Mouse (Mus musculus): ENCODE results near the gene Trmt10c.
"Not testable (repeated sequence)": the region's sequence is repeated elsewhere in the genome, so short reads cannot be mapped to it uniquely, and the experiment has no call there.

Gene Trmt10c

GRCm38 (mm10) chr16:56048038-56048437 lies 10.4 kb upstream of the Trmt10c start, which contains the start of gene Senp7:
TSS of gene Senp7 (plus strand) at chr16:56048338.
- not testable (repeated sequence) for DNase-seq (ENCODE audit: low read depth, low spot score)

GRCm38 (mm10) chr16:56038090-56038489 lies 471 bp upstream of the Trmt10c start:
- DNase-seq (ENCODE audit: low read depth, low spot score): no peak

DNA sequence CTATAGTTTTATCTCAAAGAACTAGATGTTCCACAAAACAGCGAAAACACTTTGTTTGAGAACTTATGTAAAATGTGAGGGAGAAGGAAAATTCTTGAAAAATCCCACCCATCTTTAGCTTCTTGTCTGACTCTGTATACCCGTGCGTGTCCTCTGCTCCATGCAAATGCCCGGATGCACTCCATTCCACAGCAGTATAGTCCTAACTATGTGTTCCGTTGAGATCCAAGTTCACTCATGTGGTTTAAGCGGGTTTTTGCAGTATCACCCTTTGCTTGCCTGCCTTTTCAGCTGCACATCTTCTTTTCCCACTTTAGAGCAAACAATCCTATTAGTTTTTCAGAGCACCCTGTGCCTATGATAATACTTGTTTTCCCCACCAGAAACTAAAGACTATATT lies 1.1 kb downstream of the Trmt10c start:
- DNase-seq (ENCODE audit: low read depth, low spot score): no peak

GRCm38 (mm10) chr16:56034566-56034965 lies 3.1 kb downstream of the Trmt10c start:
- DNase-seq (ENCODE audit: low read depth, low spot score): no peak

GRCm38 (mm10) chr16:56029661-56030082 lies 7.9 kb downstream of the Trmt10c start, which contains the start of gene Pcnp:
TSS of gene Pcnp (minus strand) at chr16:56029739.
- peak; percentile 98 for DNase-seq (ENCODE audit: low read depth, low spot score)

DNA sequence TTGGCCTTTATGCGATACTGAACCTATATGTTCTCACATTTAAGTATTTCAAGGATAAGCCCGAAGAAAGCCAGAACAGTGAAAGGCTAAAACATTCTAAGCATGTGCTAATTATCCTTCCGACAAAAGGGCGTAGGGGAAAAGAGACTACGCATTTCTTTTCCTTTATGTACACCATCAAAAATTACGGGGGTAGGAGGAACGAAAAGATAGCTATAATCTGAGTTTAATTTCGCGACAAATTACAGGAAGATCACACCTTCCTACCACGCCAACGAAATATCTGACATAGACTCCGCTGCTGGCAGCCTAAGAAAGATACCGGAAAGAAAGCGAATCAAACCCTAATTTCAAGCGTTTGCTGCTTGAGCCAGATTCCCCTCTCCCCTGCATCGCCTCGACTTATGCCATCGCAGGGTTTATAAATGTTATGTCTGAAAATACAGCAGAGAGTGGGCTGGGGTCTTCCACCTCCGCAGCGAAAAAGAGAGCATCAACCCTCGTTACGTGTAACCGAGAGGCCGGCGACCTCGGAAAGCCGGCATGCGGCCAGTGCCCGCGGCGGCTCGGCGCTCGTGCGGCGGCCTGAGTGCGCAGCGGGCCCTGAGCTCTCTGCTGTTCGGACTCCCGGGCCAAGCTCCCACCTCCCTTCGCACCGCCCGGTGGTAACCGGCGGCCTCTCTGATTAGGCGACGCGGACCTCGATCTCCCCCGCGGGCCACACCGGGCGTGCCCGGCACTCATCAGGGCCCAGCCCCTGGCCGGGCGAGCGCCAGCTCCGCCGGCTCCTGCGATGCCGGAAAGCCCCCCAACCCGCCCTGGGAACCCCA lies 8.7 kb downstream of the Trmt10c start:
- peak; percentile 26 for DNase-seq (ENCODE audit: low read depth, low spot score)

- no peak for DNase-seq (ENCODE audit: low read depth, low spot score)
These were observed 9.6 kb downstream of the Trmt10c start for GRCm38 (mm10) chr16:56027854-56028629.

- no peak for DNase-seq (ENCODE audit: low read depth, low spot score)
These were observed 18.0 kb downstream of the Trmt10c start for GRCm38 (mm10) chr16:56019660-56020059.

DNA sequence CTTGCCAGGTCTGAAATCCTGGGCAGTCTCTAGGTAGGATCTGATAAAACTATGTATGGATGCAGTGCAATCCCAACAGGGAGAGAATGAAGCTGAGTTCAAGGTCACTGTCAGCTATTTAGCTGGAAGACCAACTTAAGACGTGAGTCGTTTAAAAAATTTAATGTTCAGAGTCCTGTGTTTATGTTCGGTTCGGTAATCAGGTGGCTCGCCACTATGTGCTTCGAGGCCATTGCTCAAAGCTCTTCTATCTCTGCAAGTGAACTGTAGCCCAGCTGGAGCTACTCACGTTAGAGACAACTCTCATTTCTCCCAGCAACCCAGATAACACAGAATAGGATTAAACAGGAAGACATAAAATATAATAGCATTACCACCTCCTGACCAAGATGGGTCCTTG lies 23.5 kb downstream of the Trmt10c start:
- no peak for DNase-seq (ENCODE audit: low read depth, low spot score)

DNA sequence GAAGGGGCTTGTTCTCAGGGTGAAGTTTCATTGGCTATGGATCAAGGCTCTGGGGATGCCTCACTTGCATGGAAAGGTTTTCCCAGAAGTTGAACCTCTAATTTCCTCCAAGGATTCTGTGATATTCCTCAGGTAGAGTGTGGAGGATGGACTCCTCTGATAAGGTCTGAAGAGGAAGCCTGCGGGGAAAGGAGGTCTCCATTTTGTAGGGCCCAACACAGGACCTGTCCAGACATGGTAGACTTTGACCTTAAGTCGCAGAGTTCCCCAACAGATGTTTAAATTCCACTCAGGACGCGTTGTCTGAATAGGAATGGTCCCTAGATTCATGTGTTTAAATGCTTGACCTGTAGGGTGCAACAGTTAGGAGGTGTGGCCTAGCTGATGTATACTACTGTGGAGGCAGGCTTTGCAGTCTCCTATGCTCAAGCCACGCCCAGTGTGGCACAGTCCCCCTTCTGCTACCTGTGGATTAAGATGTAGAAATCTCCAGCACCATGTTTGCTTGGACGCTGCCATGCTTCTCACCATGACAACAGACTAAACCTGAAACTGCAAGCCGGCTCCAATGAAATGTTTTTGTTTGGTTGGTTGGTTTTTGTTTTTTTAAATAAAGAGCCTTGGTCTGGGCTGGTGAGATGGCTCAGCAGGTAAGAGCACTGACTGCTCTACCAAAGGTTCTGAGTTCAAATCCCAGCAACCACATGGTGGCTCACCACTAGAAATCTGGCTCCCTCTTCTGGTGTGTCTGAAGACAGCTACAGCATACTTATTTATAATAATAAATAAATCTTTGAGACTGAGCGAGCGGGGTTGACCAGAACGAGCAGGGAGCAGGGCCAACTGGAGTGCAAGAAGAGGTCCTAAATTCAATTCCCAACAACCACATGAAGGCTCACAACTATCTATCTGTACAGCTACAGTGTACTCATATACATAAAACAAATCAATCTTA lies 24.6 kb downstream of the Trmt10c start:
- no peak for DNase-seq (ENCODE audit: low read depth, low spot score)

- DNase-seq (ENCODE audit: low read depth, low spot score): no peak
These were observed 28.8 kb downstream of the Trmt10c start for GRCm38 (mm10) chr16:56008862-56009261.

DNA sequence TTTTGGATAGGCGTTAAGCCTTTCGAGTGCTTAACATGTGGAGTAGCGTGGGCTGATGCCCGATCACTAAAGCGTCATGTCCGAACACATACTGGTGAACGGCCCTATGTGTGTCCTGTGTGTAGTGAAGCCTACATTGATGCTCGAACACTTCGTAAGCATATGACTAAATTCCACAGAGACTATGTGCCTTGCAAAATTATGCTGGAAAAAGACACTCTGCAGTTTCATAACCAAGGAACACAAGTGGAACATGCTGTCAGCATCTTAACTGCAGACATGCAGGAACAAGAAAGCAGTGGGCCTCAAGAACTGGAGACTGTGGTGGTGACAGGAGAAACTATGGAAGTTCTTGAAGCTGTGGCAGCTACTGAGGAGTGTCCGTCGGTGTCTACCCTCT lies 30.8 kb downstream of the Trmt10c start:
- DNase-seq (ENCODE audit: low read depth, low spot score): no peak

GRCm38 (mm10) chr16:55994235-55994634 lies 43.4 kb downstream of the Trmt10c start:
- DNase-seq (ENCODE audit: low read depth, low spot score): no peak

- no peak for DNase-seq (ENCODE audit: low read depth, low spot score)
These were observed 47.3 kb downstream of the Trmt10c start for GRCm38 (mm10) chr16:55990311-55990710.

DNA sequence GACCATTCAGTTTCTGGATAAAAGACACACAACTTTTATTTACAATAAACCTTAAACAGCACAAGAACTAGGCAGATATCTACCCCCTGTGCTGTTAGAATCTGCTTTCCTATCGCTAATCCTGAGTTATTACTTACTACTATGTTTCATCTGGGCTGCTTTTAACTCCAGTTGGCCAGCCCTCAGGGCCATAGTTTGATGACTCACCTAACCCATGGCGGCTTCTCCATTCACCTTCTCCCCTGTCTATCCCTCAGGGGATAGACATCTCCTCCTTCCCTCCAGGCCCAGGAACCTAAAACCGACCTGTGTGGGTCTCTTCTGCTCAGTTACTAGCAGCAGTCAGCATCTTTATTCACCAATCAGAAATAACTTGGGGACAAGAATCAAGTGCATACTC lies 51.6 kb downstream of the Trmt10c start:
- DNase-seq (ENCODE audit: low read depth, low spot score): no peak
